Mouse (Mus musculus) cerebellum, postnatal 10 days (tissue): Measurements from ENCODE around the gene Pear1.

ENCODE experiments used
- DNase-seq, 2 experiments: peaks; one replicate each; pipeline ENCODE4 v3.0.0; 2021; ENCODE audit warnings: mixed read lengths in 2 of 2

Gene Pear1

GRCm38 (mm10) chr3:87763683-87764289 is 60.3 kb downstream of the Pear1 start:
- peak; percentile 55 to 68 for DNase-seq

GRCm38 (mm10) chr3:87763202-87763601 is 60.9 kb downstream of the Pear1 start:
- no peak for DNase-seq

GRCm38 (mm10) chr3:87761408-87762375 is 62.4 kb downstream of the Pear1 start:
- DNase-seq = no peak

DNA sequence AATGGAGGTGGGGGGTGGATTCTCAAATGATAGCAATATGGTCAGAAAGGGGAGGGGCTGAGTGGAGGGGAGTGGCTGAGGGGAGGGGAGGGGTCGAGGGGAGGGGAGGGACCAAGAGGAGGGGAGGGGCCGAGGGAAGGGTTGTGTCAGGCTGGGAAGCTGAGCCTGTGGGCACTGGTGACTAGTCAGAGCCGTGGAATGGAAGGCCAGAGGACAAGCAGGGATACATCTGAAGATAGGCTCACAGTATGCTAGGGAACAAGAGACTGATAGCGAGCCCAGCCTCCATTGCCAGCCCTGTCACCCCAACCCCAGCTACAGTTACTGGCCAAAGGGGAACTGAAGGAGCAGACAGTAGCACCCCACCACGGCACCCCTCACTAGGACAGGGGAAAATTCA is 65.5 kb downstream of the Pear1 start:
- no peak for DNase-seq

DNA sequence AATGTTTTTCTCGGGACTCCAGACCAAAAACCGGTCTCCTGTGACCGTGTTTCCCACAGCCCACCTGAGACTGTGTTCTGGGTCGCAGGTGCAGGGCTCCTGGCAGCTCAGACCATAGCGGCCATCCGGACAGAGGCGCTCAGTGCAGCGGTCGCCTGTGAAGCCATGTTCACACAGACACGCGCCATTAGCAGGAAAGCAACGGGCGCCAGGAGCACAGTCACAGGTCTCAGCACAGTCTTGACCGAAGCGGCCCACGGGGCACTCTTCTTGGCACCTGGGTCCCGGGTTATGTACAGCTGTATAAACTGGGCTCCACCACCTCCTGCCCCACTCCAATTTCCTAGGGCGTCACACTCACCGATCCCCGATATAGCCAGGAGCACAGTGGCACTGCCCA is 67.6 kb downstream of the Pear1 start:
- DNase-seq = peak in 1 of 2 experiments; percentile 35

DNA sequence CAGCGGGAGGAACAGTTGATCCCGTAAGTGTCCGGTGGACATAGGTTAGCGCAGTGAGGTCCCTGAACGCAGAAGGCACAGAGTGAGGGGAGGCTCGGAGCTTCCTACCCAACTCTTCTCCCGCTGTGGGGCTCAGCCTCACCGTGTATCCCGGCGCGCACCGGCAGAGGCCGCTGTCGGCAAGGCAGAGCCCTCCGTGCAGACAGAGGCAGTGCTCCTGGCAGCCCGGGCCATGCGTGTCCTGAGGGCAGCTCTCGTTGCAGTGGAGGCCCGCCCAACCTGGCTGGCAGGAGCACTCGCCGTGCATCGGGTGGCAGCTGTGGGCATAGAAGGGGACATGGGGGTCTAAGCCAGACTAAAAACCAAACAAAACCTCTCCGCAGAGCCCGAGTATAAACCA is 68.1 kb downstream of the Pear1 start:
- peak; percentile 96 for DNase-seq

GRCm38 (mm10) chr3:87753829-87754228 is 70.3 kb downstream of the Pear1 start:
- DNase-seq = no peak

GRCm38 (mm10) chr3:87752567-87752966 is 71.5 kb downstream of the Pear1 start:
- no peak for DNase-seq

DNA sequence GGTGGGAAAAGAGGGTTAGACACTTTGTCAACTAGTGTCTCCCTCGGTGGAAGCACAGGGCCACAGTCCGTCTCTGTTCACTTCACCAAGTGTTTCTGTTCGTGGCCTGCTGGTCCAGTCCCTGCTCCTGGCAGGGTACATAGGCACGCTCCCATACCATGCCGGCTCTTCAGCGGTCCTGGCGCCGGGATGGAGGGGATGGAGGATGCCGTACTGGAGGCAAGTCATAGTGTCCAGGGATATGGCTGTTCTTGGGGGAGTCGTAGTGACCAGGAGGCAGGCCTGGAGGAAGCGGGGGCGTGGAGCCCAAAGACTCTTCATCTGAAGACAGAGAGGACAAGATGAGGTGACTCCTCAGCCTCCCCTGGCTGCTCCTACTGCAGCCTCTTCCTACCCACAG is 74.1 kb downstream of the Pear1 start:
- no peak for DNase-seq

- peak; percentile 65 to 70 for DNase-seq
Measured at GRCm38 (mm10) chr3:87749036-87749435, 75.1 kb downstream of the Pear1 start.

DNA sequence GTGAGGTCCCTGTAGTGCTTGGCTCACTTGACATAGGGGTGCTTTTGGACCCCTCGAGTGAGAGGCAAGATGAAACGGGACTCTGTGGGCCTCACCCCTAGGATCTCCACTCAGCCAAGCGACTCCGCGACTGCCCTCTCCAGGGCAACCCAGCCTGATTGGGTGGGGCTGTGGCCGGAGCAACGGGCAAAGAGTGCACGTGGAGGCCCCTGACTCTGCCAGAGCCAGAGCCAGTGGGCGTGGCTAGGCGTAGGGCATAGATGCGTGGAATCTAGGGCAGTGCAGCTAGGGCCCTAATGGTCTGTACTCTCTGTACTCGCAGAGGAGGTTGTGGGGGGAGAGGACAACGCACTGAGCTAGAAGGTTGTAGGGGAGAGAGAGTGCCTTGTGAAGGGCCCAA is 75.7 kb downstream of the Pear1 start, which contains the start of gene Lrrc71:
Gene Lrrc71, minus strand, starts transcription at position 195 of the 400 bp plus-strand sequence.
- peak in 1 of 2 experiments; percentile 34 for DNase-seq

DNA sequence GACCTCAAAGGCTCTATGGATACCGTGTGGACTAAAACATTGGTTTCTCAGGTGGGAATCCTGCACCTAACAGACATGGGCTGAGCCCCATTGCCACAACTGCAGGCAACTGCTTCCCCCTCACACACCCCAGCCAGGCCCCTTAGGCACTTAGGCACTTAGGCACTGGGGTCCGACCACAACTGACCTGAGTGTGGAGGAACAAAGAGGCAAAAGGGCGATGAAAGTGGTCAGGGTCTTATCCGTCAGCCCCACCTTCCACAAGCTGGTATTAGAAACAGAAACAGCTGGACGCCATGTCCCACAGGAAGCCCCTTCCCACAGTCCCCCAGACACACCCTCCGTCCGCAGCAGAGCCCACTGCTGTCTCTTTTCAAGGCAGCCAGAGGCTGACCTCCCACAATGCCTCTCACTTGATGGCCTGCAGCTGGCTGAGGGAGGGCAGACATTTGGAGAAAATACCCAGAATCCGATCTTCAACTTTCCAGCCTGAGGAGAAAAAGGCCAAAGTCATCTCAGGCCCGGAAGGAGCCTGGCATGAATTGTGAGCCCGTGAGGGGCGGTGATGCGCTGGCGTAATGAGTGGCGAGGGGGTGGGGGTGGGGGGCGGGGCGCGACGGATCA is 79.0 kb downstream of the Pear1 start:
- no peak for DNase-seq

DNA sequence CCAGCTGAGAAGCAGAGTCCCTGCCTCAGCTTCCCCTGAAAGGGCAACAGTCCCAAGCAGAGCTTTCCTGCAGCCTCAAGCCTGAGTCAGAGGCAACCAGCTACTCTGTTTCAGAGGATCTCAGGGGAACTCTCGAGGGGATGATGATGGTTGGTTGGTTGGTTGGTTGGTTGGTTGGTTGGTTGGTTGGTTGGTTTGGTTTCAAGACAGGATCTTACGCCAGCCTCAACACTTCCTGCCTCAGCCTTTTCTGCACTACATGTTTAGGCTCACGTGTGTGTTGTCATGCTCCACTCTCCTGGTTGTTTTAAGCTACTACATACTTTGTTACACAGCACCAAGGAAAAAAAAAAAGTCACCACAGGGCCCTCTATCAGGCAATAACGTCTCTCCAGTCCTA is 80.2 kb downstream of the Pear1 start:
- no peak for DNase-seq

GRCm38 (mm10) chr3:87742735-87743134 is 81.4 kb downstream of the Pear1 start:
- DNase-seq = no peak

DNA sequence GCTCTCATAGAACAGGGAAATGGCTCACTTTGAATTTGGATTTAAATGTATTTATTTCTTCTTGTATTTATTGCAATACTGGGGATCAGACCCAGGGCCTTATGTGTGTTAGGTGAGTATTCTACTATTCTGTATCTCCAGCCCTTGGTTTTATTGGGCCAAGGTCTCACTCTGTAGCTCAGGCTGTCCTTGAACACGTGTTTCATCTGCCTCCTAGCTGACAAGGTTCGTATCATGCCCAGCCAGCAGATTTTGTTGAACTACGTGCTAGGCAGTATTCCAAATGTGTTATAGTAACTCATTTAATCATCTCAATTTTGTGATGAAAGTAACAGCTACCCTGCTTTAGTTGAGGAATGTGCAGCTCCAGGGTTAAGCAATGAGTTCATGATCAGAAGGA is 82.1 kb downstream of the Pear1 start:
- DNase-seq = no peak

DNA sequence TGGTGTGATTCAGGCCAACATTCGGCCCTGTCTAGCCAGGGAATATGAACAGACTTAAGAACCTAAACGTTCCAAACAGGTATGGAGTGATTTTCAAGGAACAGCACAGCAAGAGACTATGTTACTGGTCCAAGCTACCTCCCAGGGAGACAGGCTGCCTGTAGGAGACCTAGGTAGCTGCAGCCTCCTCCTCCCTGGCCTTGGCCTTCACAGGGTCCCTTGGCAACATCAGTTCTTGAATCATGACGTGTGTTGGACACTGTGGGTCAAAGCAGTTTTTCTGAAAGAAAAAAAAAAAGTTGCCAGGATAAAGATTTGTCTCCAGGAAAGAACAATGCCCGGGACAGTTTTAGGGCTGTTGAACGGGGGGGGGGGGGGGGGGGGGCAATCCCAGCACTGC is 85.2 kb downstream of the Pear1 start:
- DNase-seq = no peak

DNA sequence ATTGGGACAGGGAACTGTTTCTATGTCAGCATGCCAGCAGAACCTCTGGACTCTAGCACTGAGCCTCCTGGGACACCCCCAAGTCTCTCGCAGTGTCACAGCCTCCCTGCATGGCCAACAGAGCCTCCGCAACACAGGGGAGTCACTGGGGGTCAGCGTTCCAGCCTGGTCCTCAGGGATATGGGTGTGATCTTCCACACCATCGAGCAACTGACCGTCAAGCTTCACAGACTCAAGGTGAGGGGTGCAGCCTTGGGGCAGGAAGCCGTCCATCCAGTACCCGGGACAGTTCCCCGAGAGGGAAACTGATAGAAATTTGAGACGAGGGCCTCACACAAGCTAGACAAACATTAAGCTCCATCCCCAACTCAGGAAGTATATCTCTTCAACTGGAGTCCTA is 88.8 kb downstream of the Pear1 start:
- no peak for DNase-seq

GRCm38 (mm10) chr3:87733984-87734761 is 89.9 kb downstream of the Pear1 start:
- DNase-seq = no peak

GRCm38 (mm10) chr3:87733098-87733497 is 91.0 kb downstream of the Pear1 start:
- no peak for DNase-seq

- no peak for DNase-seq
Measured at GRCm38 (mm10) chr3:87728696-87729095, 95.4 kb downstream of the Pear1 start.

DNA sequence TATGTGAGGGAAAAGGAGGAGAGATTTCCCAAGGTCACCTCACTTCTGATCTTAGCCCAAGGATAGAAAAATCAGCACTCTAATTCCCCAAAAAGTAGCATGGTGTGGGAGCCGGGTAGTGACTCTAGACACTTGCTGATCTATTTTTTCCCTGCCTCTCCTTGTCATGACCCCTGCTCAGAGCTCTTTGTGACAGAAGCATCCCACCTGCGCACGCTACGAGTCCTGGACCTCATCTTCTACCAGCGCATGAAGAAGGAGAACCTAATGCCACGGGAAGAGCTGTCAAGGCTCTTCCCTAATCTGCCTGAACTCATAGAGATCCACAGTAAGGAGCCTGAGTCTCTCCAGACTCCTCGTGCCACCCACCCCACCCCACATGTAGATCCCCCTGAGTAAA is 97.9 kb downstream of the Pear1 start:
- no peak for DNase-seq

- no peak for DNase-seq
Measured at GRCm38 (mm10) chr3:87725396-87726160, 98.5 kb downstream of the Pear1 start.
